Mouse (Mus musculus) cerebellum, adult 11-12 months (tissue): ENCODE measurements around the gene Lrrc75a.

Experiments
- DNase-seq: peaks from one replicate; pipeline ENCODE4 v3.0.0; 2022

Lrrc75a gene

GRCm38 (mm10) chr11:62644602-62645336 lies 3.6 kb downstream of the Lrrc75a start:
- no peak for DNase-seq

- DNase-seq = no peak
These were observed 4.5 kb downstream of the Lrrc75a start for GRCm38 (mm10) chr11:62643681-62644363.

GRCm38 (mm10) chr11:62643011-62643631 lies 5.2 kb downstream of the Lrrc75a start:
- DNase-seq = peak; percentile 84

GRCm38 (mm10) chr11:62642023-62642844 lies 6.1 kb downstream of the Lrrc75a start:
- DNase-seq = no peak

- no peak for DNase-seq
These were observed 7.9 kb downstream of the Lrrc75a start for GRCm38 (mm10) chr11:62640378-62640777.

DNA sequence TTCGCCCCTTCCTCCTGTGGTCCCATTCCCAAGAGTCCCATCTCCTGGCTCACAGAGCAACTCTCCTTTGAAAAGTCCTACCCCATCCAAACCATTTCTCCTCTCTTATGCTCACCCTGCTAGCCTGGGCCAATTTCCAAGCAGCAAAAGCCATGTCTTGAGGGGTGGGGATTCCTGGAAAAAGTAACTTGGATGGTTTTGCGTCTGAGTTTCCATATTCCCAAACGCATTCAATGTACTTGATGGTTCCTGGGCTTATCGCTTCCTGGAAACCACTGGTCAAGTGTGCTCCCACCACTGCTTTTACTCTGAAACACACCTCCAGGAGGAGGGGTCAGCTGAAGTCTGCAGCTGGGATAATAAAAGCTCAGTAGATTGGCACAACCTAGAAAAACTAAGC lies 9.9 kb downstream of the Lrrc75a start:
- DNase-seq = no peak

- no peak for DNase-seq
These were observed 10.5 kb downstream of the Lrrc75a start for GRCm38 (mm10) chr11:62637806-62638205.

DNA sequence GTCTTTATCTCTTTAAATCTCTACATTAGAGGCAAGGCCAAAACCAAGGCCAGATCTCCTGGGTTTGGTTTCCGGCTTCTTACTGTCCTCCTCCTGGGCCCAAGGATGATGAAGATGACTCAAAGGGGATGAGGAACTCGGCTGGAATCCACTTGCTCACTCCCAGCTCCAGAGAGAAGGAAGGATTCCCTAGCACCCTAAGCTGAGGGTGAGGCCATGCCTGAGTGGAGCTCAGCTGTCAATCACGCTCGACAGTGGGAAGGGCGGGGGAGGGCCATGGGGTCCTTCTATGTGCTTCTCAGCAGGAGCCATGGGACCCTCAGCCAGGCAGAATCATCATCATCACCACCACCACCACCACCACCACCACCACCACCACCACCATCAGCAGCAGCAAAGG lies 10.9 kb downstream of the Lrrc75a start:
- DNase-seq = no peak

GRCm38 (mm10) chr11:62636840-62637221 lies 11.5 kb downstream of the Lrrc75a start:
- DNase-seq = no peak

DNA sequence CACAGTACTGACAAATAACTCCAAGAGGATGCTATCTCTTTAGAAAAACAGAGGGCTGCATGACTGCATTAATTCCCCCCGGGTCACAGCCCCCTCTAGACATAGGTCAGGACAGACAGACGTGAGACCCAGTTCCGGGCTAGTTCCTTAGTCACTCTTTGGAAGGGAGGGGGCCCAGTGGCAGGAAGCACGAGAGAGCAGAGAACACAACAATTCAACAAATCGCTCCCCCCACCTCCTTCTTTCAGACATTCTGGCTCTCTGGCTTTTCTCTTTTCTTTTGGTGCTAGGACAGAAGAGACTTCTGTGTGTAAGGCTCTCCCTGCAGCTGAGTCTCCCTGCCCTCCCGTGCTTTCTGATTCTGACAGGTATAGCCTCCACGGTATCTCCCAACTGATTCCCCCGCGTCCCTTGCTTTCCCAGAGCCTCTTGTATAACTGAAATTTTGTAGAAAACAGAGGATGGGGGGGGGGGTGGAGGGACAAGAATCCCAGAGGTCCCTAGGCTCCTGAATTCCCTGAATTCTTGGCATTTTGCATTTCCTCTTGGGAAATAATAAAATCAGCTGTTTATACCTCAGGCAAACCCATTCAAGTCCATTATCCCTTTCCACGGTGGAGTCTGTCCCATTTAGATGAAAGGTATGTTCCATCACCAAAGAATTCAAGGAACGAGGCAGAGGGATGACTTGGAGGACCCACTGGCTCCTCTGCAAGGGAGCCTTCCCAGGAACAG lies 12.1 kb downstream of the Lrrc75a start:
- no peak for DNase-seq

- no peak for DNase-seq
These were observed 12.9 kb downstream of the Lrrc75a start for GRCm38 (mm10) chr11:62635406-62635805.

- no peak for DNase-seq
These were observed 17.2 kb downstream of the Lrrc75a start for GRCm38 (mm10) chr11:62631138-62631537.

DNA sequence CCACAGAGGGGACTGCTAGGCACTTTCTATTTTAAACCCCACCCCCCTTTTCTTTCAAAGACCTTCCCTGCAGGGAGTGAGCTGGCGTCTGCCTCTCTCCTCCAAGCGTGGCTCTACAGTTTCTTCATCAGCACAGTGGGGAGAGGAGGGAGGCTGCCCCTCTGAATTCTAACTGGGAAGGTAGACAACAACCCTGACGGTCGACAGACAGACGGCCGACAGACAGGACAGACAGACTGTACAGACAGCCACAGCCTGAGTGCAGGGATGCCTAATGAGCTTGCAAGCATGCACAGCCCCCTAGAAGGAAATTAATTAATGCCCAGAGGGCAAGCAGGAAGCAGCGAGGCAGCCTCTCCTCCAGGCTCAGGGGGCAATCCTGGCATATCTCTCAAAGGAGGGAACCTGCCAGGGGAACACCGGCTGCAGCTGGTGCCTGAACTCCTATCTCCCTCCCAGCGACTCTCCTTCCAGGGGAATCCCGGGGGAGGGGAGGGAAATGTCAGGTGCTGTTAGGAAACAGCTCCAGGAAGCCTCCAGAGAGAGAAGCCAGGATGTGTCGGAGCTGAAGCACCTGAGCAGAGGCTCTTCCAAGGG lies 18.0 kb downstream of the Lrrc75a start:
- no peak for DNase-seq

- no peak for DNase-seq
These were observed 18.7 kb downstream of the Lrrc75a start for GRCm38 (mm10) chr11:62629352-62630224.

DNA sequence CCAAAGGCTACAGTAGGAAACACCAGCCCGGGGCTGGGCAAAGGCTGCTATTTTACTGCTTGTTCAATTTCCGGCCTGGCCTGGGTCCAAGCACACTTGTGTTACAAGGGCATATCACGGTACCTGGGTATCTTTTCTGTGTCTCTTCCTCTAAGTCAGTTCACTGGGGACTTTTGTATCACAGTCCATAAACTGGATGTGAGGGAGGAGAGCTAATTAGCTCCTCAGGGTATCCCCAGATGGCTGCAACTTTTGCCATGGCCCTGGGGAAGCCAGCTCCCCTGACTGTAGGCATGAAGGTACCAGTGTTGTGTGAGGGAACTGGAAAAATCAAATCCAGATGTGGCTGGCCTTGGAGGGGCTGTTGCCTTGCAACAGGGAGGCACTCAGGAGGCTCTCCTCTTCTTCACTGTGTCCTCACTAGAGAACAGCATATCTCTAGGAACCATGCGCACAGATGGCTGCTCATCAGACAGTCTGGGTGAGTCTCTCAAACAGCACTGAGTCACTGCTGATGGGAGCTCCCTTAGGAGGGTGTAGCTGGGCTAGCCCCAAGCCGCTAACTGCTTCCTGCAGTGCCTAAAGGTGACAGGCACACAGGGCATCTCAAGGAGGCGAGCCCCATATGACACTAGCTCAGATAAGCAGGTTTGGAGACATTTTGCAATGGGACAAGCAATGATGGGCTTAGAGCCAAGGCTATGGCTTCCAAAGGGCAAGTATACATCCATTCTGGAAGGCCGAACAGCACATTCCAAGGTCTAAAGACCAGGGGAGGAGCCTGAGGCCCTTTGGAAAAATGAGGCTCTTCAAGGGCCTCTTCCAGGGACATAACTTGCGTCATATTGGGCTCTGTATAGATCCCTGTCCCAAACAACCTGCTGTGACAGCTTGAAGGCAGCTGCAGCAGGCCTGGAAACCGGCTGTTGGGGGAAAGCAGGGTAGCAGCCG lies 23.7 kb downstream of the Lrrc75a start:
- no peak for DNase-seq

- DNase-seq = no peak
These were observed 25.5 kb downstream of the Lrrc75a start for GRCm38 (mm10) chr11:62622850-62623249.

GRCm38 (mm10) chr11:62621586-62622283 lies 26.6 kb downstream of the Lrrc75a start:
- DNase-seq = no peak

DNA sequence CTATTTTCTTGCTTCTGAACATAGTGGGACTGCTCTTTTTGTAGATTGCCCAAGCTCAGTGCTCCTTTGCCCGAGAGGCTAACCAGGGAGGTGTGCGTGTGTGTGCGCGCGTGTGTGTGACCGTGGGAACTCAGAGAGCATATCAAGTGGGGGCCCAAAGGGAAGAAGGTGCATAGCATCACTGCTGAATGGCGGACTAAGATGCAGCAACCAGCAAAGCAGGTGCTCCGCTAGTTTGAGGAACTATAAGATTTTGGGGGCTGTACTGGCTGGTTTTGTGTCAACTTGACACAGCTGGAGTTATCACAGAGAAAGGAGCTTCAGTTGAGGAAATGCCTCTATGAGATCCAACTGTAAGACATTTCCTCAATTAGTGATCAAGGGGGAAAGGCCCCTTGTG lies 27.2 kb downstream of the Lrrc75a start:
- no peak for DNase-seq

- no peak for DNase-seq
These were observed 32.9 kb downstream of the Lrrc75a start for GRCm38 (mm10) chr11:62615456-62615855.
